Mouse (Mus musculus) MEL (cell line): ENCODE data around the gene Lztr1.

Experiments
- CTCF ChIP-seq, 3 experiments: IDR thresholded peaks in 2 of 3; conservative IDR thresholded peaks in 1 of 3; 2 replicates each; pipeline ENCODE4 v1.5.1; 2011 to 2012; ENCODE audit warnings: low read length in 3 of 3, low read depth in 2 of 3, mild to moderate bottlenecking in 2 of 3, improper control_type of control experiment in 1 of 3, inconsistent platforms in 1 of 3, mixed read lengths in 1 of 3, moderate library complexity in 1 of 3; ENCODE audit not compliant: control insufficient read depth in 1 of 3, insufficient read depth in 1 of 3, poor library complexity in 1 of 3, severe bottlenecking in 1 of 3
- MAFK ChIP-seq: IDR thresholded peaks from 2 replicates; pipeline ENCODE4 v1.6.1; 2011; ENCODE audit warnings: low read depth, mild to moderate bottlenecking, low read length, improper control_type of control experiment, borderline replicate concordance
- MAZ ChIP-seq: IDR thresholded peaks from 2 replicates; pipeline ENCODE4 v1.6.1; 2012; ENCODE audit warnings: low read depth, mild to moderate bottlenecking, inconsistent platforms, low read length, improper control_type of control experiment
- MXI1 ChIP-seq: IDR thresholded peaks from 2 replicates; pipeline ENCODE4 v1.6.1; 2011; ENCODE audit warnings: mild to moderate bottlenecking, low read depth, low read length, improper control_type of control experiment

- TF ChIP-seq MAZ (no peak), CTCF (IDR thresholded peaks at IDR 0.05 in 2 of 3, conservative IDR thresholded peaks at IDR 0.05 in 1 of 3; ENCODE audit: control insufficient read depth in 1 of 3, insufficient read depth in 1 of 3, low read depth in 2 of 3, low read length in 3 of 3, poor library complexity in 1 of 3, severe bottlenecking in 1 of 3) (no peak), MXI1 (no peak), MAFK (no peak)
Measured at GRCm38 (mm10) chr16:17542632-17543031, 34.1 kb downstream of the Lztr1 start.
